Mouse (Mus musculus): ENCODE results near the gene Derl3. TPM values are rescaled to one million over a fixed set of nuclear protein-coding genes. Genes with fewer than 3 reads are reported as not detected.

Derl3 gene
- polyA plus RNA-seq, 1 experiment from 2014 or later: 1.4 TPM

DNA sequence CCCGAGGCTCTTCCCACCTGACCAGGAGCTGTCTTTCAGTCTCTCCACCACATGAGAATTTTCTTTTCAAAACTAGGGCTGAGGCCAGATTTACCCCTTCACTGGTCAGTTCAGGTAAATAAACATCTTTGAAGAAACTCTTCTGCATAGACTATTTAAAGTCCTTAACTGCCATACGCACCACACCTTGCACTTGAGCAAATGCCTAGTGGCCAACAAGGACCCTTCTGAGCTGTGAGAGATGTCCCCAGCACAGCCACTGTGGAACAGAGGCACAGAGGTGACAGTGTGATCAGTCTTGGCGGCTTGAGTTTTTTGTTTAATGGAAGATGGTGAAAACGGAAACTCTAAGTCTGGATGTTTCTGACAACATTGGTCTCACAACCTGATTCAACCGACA lies 25.8 kb downstream of the Derl3 start:
- H3K4me1 ChIP-seq (replicated peaks): peaks cover 34% of the 10 kb centered on the region

DNA sequence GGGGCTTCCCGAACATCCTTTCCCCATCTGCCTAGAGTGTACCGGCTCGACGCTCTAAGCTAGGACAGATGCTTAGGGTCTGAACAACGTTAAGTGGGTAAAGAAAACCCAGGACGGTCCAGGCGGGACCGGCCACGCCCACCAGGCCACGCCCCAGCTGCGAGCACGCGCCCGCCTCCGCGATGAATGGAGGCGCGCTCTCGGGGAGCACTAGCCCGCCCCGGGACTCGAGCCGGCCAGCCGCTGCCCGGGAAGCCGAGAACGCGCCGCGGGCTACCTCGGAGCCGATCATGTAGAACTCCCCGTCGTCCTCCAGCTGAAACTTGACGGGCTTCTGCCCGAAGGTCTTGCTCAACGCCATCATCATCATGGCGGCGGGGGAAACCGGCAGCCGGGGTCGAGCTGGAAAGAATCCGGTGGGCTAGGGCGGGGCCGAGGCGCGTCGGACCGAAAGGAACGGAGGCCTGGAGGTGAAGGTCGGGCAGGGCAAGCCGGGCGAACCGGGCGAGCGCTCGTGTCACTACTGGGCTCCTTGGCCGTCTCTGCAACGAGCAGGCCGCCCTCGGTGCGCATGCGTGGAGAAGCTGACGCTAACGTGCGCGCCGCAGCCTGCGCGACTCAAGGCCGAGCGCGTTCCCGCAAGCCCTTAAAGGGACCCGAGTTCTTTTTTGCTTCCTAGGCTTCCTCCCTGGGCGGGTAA lies 28.0 kb downstream of the Derl3 start, which contains the start of gene Smarcb1:
TSS of gene Smarcb1 (minus strand) at position 592 of the 700 bp plus-strand sequence.
- Histone ChIP-seq H3K4me3 (peak within 1 kb of the TSS; percentile 90), H3K4me1 (replicated peaks) (peaks cover 31% of the 10 kb centered on the region), H3K4me2 (peak within 1 kb of the TSS; percentile 87), H3K9ac (peak within 1 kb of the TSS; percentile 84), H3K36me3 (peaks cover 23% of the 10 kb centered on the region; the same call in 1 of the 2 replicates), H3K27ac (peak within 1 kb of the TSS; percentile 93), H3K27me3 (no peaks in the 10 kb centered on the region), H3K9me3 (replicated peaks) (no peaks in the 10 kb centered on the region)
- ATAC-seq (replicated peaks; ENCODE audit: insufficient number of reproducible peaks, insufficient read depth, low FRiP score, low read depth): peak; percentile 93
- under 1% methylated on average over 73 of the region's 76 CpGs for WGBS

More for the DNA sequence above, 25.8 kb downstream of the Derl3 start:
- H3K9me3 ChIP-seq (replicated peaks): no peaks in the 10 kb centered on the region
- no peak overlapping the region for H3K9ac ChIP-seq
- ATAC-seq (replicated peaks; ENCODE audit: insufficient number of reproducible peaks, insufficient read depth, low FRiP score, low read depth): no peak
- whole genome bisulfite sequencing: 84% methylated on average over 5 of the region's 5 CpGs
- H3K27ac ChIP-seq: no peak overlapping the region
- no peak overlapping the region for H3K4me3 ChIP-seq
- no peaks in the 10 kb centered on the region for H3K27me3 ChIP-seq
- H3K36me3 ChIP-seq: peaks cover 25% of the 10 kb centered on the region
- H3K4me2 ChIP-seq: no peak overlapping the region

DNA sequence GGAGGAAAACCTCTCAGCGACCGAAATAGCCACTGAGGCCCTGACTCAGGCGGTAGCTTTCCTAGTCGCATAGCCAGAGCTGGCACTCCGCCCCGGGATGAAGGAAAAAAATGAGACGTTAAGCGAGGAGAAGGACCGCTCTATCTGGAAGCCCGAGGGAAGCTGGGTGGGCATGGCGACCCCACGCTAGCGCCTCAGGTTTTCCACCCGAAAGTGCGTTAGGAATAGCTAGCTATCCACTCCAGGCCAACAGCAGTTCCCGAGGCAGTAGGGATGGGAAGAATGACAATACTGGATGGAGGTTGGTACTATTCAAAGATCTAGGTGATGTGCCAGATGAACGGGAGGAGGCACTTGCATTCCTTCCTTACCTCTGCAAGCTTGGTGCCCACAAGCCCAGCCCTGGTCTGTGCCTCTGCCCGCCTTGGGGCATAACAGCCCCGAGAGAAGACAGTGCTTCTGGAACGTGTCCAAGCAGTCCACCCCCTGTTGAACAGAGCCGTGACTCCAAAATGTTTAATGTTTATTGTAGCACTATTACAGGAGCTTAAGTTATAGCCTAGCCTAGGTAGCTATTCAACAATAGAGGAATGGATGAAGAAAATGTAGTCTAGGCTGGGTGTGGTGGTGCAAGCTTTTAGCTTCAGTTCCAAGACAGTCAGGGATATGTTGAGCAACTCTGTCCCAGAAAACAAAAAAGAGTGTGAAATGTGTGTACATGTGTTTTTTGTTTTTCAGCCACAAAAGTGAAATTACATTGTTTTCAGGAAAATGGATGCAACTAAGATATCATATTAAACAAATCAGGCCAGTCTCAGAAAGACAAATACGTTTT lies 28.7 kb downstream of the Derl3 start:
- H3K4me1 ChIP-seq (replicated peaks): peaks cover 31% of the 10 kb centered on the region
- no peaks in the 10 kb centered on the region for H3K9me3 ChIP-seq (replicated peaks)
- peak overlapping the region; percentile 84 for H3K9ac ChIP-seq
- peak overlapping the region; percentile 87 for H3K4me2 ChIP-seq
- H3K36me3 ChIP-seq: peaks cover 24% of the 10 kb centered on the region; the same call in 1 of the 2 replicates
- H3K27me3 ChIP-seq: no peaks in the 10 kb centered on the region
- WGBS: 3% methylated on average over 22 of the region's 22 CpGs
- peak overlapping the region; percentile 93 for H3K27ac ChIP-seq
- ATAC-seq (replicated peaks; ENCODE audit: insufficient number of reproducible peaks, insufficient read depth, low FRiP score, low read depth): 0 out of 2 replicates have a peak, but pooled peaks have one; percentile 12
- peak overlapping the region; percentile 90 for H3K4me3 ChIP-seq

DNA sequence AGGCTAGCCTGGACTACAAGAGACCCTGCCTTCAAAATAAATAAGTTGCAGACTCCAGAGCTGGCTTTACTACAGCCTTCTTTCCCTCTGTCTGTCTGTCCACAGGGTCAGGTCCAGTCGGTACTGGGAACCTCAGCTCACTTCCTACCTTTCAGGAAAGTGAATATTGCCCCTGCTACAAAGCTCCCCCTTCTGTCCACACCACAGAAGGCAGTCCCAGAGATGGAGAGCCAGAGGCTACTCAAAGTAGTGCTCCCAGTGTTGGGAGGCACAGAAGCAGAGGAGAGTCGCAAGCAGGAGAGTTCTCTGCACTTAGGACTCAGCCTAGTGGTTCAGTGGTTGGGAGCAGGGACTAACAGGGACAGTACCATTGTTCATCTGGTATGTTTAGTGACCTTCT lies 31.1 kb downstream of the Derl3 start:
- H3K9me3 ChIP-seq (replicated peaks): no peaks in the 10 kb centered on the region
- ATAC-seq (replicated peaks; ENCODE audit: insufficient number of reproducible peaks, insufficient read depth, low FRiP score, low read depth): no peak
- no peak overlapping the region for H3K4me2 ChIP-seq
- H3K27ac ChIP-seq: no peak overlapping the region
- no peaks in the 10 kb centered on the region for H3K27me3 ChIP-seq
- no peak overlapping the region for H3K4me3 ChIP-seq
- WGBS: 65% methylated on average over 2 of the region's 2 CpGs
- peaks cover 35% of the 10 kb centered on the region; the same call in 1 of the 2 replicates for H3K36me3 ChIP-seq
- no peak overlapping the region for H3K9ac ChIP-seq
- peaks cover 19% of the 10 kb centered on the region for H3K4me1 ChIP-seq (replicated peaks)

DNA sequence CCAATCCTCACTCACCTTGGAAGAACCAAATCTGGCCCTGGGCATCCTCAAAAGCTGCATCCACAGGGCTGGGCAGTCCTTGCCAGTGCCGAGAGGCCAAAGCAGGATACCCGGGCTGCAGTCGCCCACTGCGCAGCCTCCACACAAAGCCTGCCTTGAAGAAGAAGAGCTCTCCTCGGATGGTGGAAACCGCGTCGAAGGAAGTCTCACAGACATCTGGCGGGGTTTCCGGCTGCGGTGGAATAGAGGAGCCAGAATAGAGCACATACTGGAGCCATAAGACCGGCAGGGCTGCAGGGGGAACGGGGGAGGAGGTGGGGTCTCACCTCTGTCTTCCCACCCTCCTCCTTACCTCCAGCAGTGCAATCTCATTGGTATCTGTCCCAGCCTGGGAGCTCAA lies 33.2 kb downstream of the Derl3 start:
- H3K4me1 ChIP-seq (replicated peaks): peaks cover 24% of the 10 kb centered on the region
- H3K27me3 ChIP-seq: peaks cover under 1% of the 10 kb centered on the region; the same call in 1 of the 2 replicates
- no peak overlapping the region for H3K4me3 ChIP-seq
- H3K4me2 ChIP-seq: no peak overlapping the region
- 64% methylated on average over 13 of the region's 13 CpGs for WGBS
- no peak for ATAC-seq (replicated peaks; ENCODE audit: insufficient number of reproducible peaks, insufficient read depth, low FRiP score, low read depth)
- H3K27ac ChIP-seq: no peak overlapping the region
- no peaks in the 10 kb centered on the region for H3K9me3 ChIP-seq (replicated peaks)
- H3K9ac ChIP-seq: no peak overlapping the region
- peaks cover 35% of the 10 kb centered on the region; the same call in 1 of the 2 replicates for H3K36me3 ChIP-seq

DNA sequence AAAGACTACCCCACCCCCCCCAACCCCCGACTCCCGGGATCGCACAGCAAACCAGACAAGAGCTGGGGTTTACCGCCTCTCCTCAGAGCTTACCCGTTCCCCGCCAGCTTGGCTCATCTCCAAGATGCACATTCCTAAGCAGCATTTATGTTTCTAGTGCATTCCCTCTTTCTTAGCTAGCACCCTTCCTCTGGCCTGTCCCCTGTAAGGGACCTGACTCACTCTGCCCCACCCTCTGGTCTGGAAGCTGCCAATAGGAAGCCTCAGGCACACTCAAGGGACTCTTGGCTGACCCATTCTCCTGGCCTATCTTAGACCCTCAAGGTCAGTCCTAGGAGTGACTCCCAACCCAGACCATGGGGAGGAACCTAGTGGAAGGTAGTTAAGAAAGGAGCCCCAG lies 37.1 kb downstream of the Derl3 start:
- Histone ChIP-seq H3K4me2 (peak overlapping the region; percentile 95; the same call in 1 of the 2 replicates), H3K27me3 (peaks cover 7% of the 10 kb centered on the region), H3K9me3 (replicated peaks) (no peaks in the 10 kb centered on the region), H3K4me3 (no peak overlapping the region), H3K4me1 (replicated peaks) (peaks cover 36% of the 10 kb centered on the region), H3K27ac (no peak overlapping the region), H3K36me3 (peaks cover 17% of the 10 kb centered on the region; the same call in 1 of the 2 replicates), H3K9ac (no peak overlapping the region)
- ATAC-seq (replicated peaks; ENCODE audit: insufficient number of reproducible peaks, insufficient read depth, low FRiP score, low read depth): no peak
- WGBS: 7% methylated on average over 6 of the region's 6 CpGs

DNA sequence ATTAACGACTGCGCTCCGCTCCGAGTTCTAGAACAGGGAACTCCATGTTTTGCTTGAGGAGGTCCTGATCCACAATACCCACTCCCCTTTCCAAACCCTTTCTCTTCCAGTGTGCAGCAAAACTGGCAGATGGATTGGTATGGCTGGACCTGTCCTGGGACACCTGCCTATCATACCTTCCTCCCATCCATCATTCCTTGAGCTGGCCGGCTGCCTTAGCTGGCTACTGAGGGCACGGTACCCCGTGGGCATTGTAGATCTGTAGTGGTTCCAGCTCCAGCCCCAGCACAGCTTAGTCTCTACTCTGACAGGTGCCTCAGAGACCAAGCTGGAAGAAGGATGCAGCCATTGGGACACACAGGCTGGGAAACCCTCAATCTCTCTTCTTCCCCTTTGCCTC lies 38.1 kb downstream of the Derl3 start:
- peaks cover 14% of the 10 kb centered on the region; the same call in 1 of the 2 replicates for H3K36me3 ChIP-seq
- H3K4me1 ChIP-seq (replicated peaks): peaks cover 38% of the 10 kb centered on the region
- no peak overlapping the region for H3K27ac ChIP-seq
- peaks cover 10% of the 10 kb centered on the region for H3K27me3 ChIP-seq
- peak overlapping the region; percentile 95 for H3K4me2 ChIP-seq
- H3K4me3 ChIP-seq: peak overlapping the region; percentile 66
- H3K9ac ChIP-seq: peak overlapping the region; percentile 86
- ATAC-seq (replicated peaks; ENCODE audit: insufficient number of reproducible peaks, insufficient read depth, low FRiP score, low read depth): no peak
- WGBS: 33% methylated on average over 7 of the region's 7 CpGs
- no peaks in the 10 kb centered on the region for H3K9me3 ChIP-seq (replicated peaks)

DNA sequence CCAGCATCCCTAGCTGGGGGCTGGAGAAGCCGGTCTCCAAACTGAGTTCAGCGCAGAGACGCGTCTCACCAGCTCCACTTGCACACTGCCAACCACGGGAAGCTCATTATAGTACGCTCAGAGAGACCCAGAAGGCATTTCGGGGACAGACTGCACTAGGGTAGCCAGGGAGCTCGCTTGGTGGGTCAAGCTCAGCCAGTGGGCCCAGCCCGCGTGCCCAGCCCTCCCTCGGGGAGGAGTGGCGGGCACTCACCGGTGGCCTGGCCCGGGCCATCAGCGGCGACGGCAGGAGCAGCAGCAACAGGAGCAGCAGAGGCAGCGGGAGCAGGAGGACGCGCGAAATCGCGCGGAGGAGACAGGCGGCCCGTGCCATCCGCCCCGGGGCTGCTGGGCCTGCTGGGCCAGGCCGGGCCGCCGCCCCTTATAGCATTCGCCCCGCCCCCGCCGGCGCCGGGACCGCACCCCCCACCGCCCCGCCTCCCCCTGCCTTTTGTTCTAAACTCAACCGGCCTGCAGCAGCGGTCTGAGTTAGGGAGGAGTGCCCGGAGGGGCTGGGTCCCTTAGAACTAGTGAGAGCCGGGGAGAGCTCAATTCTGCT lies 39.0 kb downstream of the Derl3 start:
- Histone ChIP-seq H3K4me3 (peak overlapping the region; percentile 66), H3K4me2 (peak overlapping the region; percentile 95), H3K27me3 (peaks cover 16% of the 10 kb centered on the region), H3K27ac (peak overlapping the region; percentile 74), H3K9ac (peak overlapping the region; percentile 86), H3K9me3 (replicated peaks) (no peaks in the 10 kb centered on the region), H3K4me1 (replicated peaks) (peaks cover 43% of the 10 kb centered on the region), H3K36me3 (peaks cover 8% of the 10 kb centered on the region; the same call in 1 of the 2 replicates)
- peak; percentile 69 for ATAC-seq (replicated peaks; ENCODE audit: insufficient number of reproducible peaks, insufficient read depth, low FRiP score, low read depth)
- 1% methylated on average over 42 of the region's 44 CpGs for WGBS

DNA sequence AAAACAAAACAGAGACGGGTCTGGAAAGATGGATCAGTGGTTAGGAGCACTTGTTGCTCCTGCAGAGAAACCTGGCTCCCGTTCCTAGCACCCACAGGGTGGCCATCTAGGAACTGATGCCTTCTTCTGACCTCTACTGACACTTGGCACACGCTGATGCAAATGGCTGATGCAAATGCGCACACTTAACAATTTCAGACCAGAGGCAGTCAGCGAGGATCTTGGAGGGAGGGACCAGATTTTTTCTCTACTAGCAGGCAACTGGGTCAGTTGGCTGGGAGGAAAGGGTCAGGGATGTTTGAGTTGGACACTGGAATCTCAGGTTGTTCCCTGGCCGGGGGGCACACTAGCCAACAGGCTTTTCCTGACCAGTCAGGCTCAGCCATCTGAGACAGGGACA lies 39.7 kb downstream of the Derl3 start, which contains the start of gene Chchd10:
TSS of gene Chchd10 (plus strand) at position 240 of the 400 bp plus-strand sequence.
- WGBS: 45% methylated on average over 6 of the region's 6 CpGs
- ATAC-seq (replicated peaks; ENCODE audit: insufficient number of reproducible peaks, insufficient read depth, low FRiP score, low read depth): no peak
- Histone ChIP-seq H3K27me3 (peaks cover 16% of the 10 kb centered on the region), H3K9me3 (replicated peaks) (no peaks in the 10 kb centered on the region), H3K36me3 (peaks cover under 1% of the 10 kb centered on the region; the same call in 1 of the 2 replicates), H3K9ac (peak within 1 kb of the TSS; percentile 86), H3K4me1 (replicated peaks) (peaks cover 50% of the 10 kb centered on the region), H3K4me3 (peak within 1 kb of the TSS; percentile 66), H3K4me2 (peak within 1 kb of the TSS; percentile 95), H3K27ac (peak within 1 kb of the TSS; percentile 74)

DNA sequence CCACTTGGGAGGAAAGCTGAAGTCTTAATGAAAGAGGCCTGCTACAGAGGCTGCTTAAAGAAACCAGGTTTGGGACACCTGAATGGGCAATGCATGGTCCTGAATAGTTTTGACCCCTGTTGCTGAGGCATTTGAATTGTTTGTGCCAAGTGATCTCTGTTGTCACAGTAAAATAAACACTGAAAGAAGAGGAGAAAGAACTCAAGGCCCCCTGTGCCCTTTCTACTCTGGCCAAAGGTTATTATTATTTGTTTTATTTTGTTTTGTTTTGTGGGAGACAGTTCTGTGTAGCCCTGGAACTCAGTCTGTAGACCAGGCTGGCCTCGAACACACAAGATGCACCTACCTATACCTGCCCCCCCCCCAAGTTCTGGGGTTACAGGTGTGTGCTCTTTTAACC lies 41.8 kb downstream of the Derl3 start:
- Histone ChIP-seq H3K4me1 (replicated peaks) (peaks cover 55% of the 10 kb centered on the region), H3K27ac (no peak overlapping the region; the same call in 1 of the 2 replicates), H3K9me3 (replicated peaks) (no peaks in the 10 kb centered on the region), H3K9ac (no peak overlapping the region), H3K27me3 (peaks cover 16% of the 10 kb centered on the region), H3K4me3 (peak overlapping the region; percentile 73), H3K36me3 (no peaks in the 10 kb centered on the region), H3K4me2 (peak overlapping the region; percentile 77)
- 85% methylated on average over 1 of the region's 1 CpGs for WGBS
- no peak for ATAC-seq (replicated peaks; ENCODE audit: insufficient number of reproducible peaks, insufficient read depth, low FRiP score, low read depth)

All from heart, embryonic 15.5 days (tissue).